Mouse (Mus musculus) limb, embryonic 11.5 days (tissue): ENCODE data around the gene Clec12b. TPM values are rescaled to one million over a fixed set of nuclear protein-coding genes. Genes with fewer than 3 reads are reported as not detected.
A peak's percentile ranks its signal among the peaks of the same experiment; 100 is the strongest.

Experiments
- ATAC-seq: fragments of 200-750 bp; cut with Nextera tagmentation; 2 replicates; pipeline ENCODE4 v1.8.0; 2017; ENCODE audit warnings: low read depth; ENCODE audit not compliant: insufficient number of reproducible peaks, low FRiP score, low TSS enrichment
- DNase-seq: peaks from one replicate; pipeline ENCODE4 v3.0.0-alpha.2; 2015; ENCODE audit warnings: low spot score
- H3K27ac ChIP-seq: fragments of 300-500 bp; sonication (generic); replicated peaks from 2 replicates; pipeline ENCODE4 v1.5.1; 2014; ENCODE audit warnings: low read depth, mild to moderate bottlenecking, low read length
- H3K27me3 ChIP-seq: fragments of 300-500 bp; sonication (generic); 2 replicates; pipeline ENCODE4 v1.6.1; 2014; ENCODE audit warnings: mild to moderate bottlenecking, low read length, mixed read lengths; ENCODE audit not compliant: control insufficient read depth, insufficient read depth
- H3K36me3 ChIP-seq: fragments of 300-500 bp; sonication (generic); 2 replicates; pipeline ENCODE4 v1.6.1; 2014; ENCODE audit warnings: mild to moderate bottlenecking, low read length, moderate library complexity, mixed read lengths; ENCODE audit not compliant: control insufficient read depth, insufficient read depth
- H3K4me1 ChIP-seq: fragments of 300-500 bp; sonication (generic); 2 replicates; pipeline ENCODE4 v1.6.1; 2014; ENCODE audit warnings: low read length, mixed read lengths; ENCODE audit not compliant: control insufficient read depth, insufficient read depth
- H3K4me2 ChIP-seq: fragments of 300-500 bp; sonication (generic); 2 replicates; pipeline ENCODE4 v1.6.1; 2014; ENCODE audit warnings: low read depth, mild to moderate bottlenecking, moderate library complexity; ENCODE audit not compliant: severe bottlenecking
- H3K4me3 ChIP-seq: fragments of 300-500 bp; sonication (generic); 2 replicates; pipeline ENCODE4 v1.5.1; 2014; ENCODE audit warnings: low read depth, low read length
- H3K9ac ChIP-seq: fragments of 300-500 bp; sonication (generic); 2 replicates; pipeline ENCODE4 v1.6.1; 2014; ENCODE audit warnings: mild to moderate bottlenecking, low read length
- H3K9me3 ChIP-seq: fragments of 300-500 bp; sonication (generic); 2 replicates; pipeline ENCODE4 v1.6.1; 2016; ENCODE audit warnings: low read length; ENCODE audit not compliant: control insufficient read depth
- WGBS: fragments of 180-500 bp; shearing (Covaris S2); extraction: QIAGEN DNeasy Blood & Tissue Kit; methylation state at CpG from one replicate; pipeline ENCODE4 v1.1.7; 2014; 5-methylcytosine and 5-hydroxymethylcytosine counted together
- polyA plus RNA-seq: library from polyadenylated mRNA; unstranded; fragments of >200 nt; fragmentation: Nextera tagmentation; extraction: Ambion mirVana; gene quantifications from 2 replicates; pipeline ENCODE4 v1.2.1, GENCODE M21; 2014

The Clec12b gene
- polyA plus RNA-seq, 1 experiment from 2014 or later = not detected

- H3K4me2 ChIP-seq = no peak overlapping the region
- ATAC-seq (0 out of 2 replicates have a peak, but pooled peaks have one; percentile 62), DNase-seq (peak; percentile 54)
- 40% methylated on average over 11 of the region's 11 CpGs for WGBS
- no peak overlapping the region for H3K4me3 ChIP-seq
- H3K9me3 ChIP-seq = no peaks in the 10 kb centered on the region
- no peak overlapping the region for H3K9ac ChIP-seq
- H3K27ac ChIP-seq = no peak overlapping the region
- no peaks in the 10 kb centered on the region for H3K4me1 ChIP-seq
- no peaks in the 10 kb centered on the region for H3K36me3 ChIP-seq
- no peaks in the 10 kb centered on the region for H3K27me3 ChIP-seq
Measured at GRCm38 (mm10) chr6:129333674-129334078, 52.0 kb downstream of the Clec12b start.

- no peak for ATAC-seq
- Histone ChIP-seq H3K9ac (no peak within 1 kb of the TSS), H3K36me3 (no peaks in the 10 kb centered on the region), H3K4me3 (no peak within 1 kb of the TSS), H3K4me2 (no peak within 1 kb of the TSS), H3K27ac (no peak within 1 kb of the TSS), H3K4me1 (no peaks in the 10 kb centered on the region), H3K27me3 (no peaks in the 10 kb centered on the region), H3K9me3 (no peaks in the 10 kb centered on the region)
- 64% methylated on average over 11 of the region's 11 CpGs for WGBS
- DNase-seq = no peak
Measured at GRCm38 (mm10) chr6:129331610-129332009, 54.1 kb downstream of the Clec12b start, which contains the start of gene 4922502D21Rik. 4922502D21Rik (minus strand) TSS chr6:129331796.

GRCm38 (mm10) chr6:129326568-129327150, 59.0 kb downstream of the Clec12b start:
- 83% methylated on average over 13 of the region's 13 CpGs for WGBS
- H3K4me1 ChIP-seq = no peaks in the 10 kb centered on the region
- H3K36me3 ChIP-seq = no peaks in the 10 kb centered on the region
- H3K4me2 ChIP-seq = no peak overlapping the region
- DNase-seq = no peak
- no peak overlapping the region for H3K9ac ChIP-seq
- no peaks in the 10 kb centered on the region for H3K9me3 ChIP-seq
- no peak overlapping the region for H3K4me3 ChIP-seq
- H3K27me3 ChIP-seq = no peaks in the 10 kb centered on the region
- no peak for ATAC-seq
- H3K27ac ChIP-seq = no peak overlapping the region

GRCm38 (mm10) chr6:129326016-129326415, 59.7 kb downstream of the Clec12b start:
- WGBS = 82% methylated on average over 1 of the region's 1 CpGs
- Histone ChIP-seq H3K4me1 (no peaks in the 10 kb centered on the region), H3K27ac (no peak overlapping the region), H3K9ac (no peak overlapping the region), H3K4me2 (no peak overlapping the region), H3K36me3 (no peaks in the 10 kb centered on the region), H3K27me3 (no peaks in the 10 kb centered on the region), H3K9me3 (no peaks in the 10 kb centered on the region), H3K4me3 (no peak overlapping the region)
- ATAC-seq = no peak
- no peak for DNase-seq

Other genes with a start within 250 kb of the Clec12b start
- gene Clec2d, start 205.3 kb downstream of the Clec12b start, polyA plus RNA-seq = 0.16 TPM in 1 of 2 replicates, not detected in the other
- gene Cd69, start 110.4 kb downstream of the Clec12b start, polyA plus RNA-seq = 0.11 and 0.28 TPM in 2 replicates
- not detected in 2 replicates for gene 4922502D21Rik, start 54.1 kb downstream of the Clec12b start, polyA plus RNA-seq
- gene Clec12a, start 43.2 kb downstream of the Clec12b start, polyA plus RNA-seq = 0.14 and 0.29 TPM in 2 replicates
- gene Clec1b, start 11.4 kb upstream of the Clec12b start, polyA plus RNA-seq = 6.0 and 6.6 TPM in 2 replicates
- 0.41 and 0.44 TPM in 2 replicates for gene Clec9a, start 23.0 kb upstream of the Clec12b start, polyA plus RNA-seq
- gene Clec1a, start 66.1 kb upstream of the Clec12b start, polyA plus RNA-seq = 1.6 and 2.3 TPM in 2 replicates
- 0.38 TPM in 1 of 2 replicates, not detected in the other for gene Olr1, start 121.3 kb upstream of the Clec12b start, polyA plus RNA-seq
- not detected in 2 replicates for gene Tmem52b, start 126.7 kb upstream of the Clec12b start, polyA plus RNA-seq
- gene Gabarapl1, start 147.3 kb upstream of the Clec12b start, polyA plus RNA-seq = 11.7 and 12.2 TPM in 2 replicates
- gene Klre1, start 192.0 kb upstream of the Clec12b start, polyA plus RNA-seq = not detected in 2 replicates
- not detected in 2 replicates for gene Klrd1, start 205.9 kb upstream of the Clec12b start, polyA plus RNA-seq
- gene Klrk1, start 238.0 kb upstream of the Clec12b start, polyA plus RNA-seq = not detected in 2 replicates